Mouse (Mus musculus): ENCODE results near the gene Dolpp1. TPM values are rescaled to one million over a fixed set of nuclear protein-coding genes. Genes with fewer than 3 reads are reported as not detected.

Dolpp1 gene
- polyA plus RNA-seq, 1 experiment, result 51.6 TPM

- no peak for DNase-seq (ENCODE audit: low read depth)
Observed at GRCm38 (mm10) chr2:30377721-30378120, 14.3 kb upstream of the Dolpp1 start.

DNA sequence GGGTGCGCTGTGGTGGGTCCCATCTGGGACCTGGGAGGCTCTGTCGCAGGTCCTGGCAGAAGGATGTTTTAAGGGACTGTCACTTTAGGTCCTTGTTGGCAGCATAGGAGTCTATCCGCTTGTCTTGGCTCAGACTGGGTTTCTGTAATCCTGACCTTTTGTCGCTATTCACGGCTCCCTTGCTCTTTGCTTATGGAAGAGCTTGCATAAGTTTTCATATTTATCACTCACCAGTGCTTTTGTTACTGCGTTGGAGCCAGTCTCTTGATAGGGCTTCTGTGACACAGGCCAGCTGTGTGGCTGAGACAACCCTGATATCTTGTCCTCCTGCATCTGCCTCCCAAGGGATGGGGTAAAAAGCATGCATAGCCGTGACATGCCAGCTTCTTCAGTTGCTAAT, 12.7 kb upstream of the Dolpp1 start:
- DNase-seq (ENCODE audit: low read depth), result no peak

DNA sequence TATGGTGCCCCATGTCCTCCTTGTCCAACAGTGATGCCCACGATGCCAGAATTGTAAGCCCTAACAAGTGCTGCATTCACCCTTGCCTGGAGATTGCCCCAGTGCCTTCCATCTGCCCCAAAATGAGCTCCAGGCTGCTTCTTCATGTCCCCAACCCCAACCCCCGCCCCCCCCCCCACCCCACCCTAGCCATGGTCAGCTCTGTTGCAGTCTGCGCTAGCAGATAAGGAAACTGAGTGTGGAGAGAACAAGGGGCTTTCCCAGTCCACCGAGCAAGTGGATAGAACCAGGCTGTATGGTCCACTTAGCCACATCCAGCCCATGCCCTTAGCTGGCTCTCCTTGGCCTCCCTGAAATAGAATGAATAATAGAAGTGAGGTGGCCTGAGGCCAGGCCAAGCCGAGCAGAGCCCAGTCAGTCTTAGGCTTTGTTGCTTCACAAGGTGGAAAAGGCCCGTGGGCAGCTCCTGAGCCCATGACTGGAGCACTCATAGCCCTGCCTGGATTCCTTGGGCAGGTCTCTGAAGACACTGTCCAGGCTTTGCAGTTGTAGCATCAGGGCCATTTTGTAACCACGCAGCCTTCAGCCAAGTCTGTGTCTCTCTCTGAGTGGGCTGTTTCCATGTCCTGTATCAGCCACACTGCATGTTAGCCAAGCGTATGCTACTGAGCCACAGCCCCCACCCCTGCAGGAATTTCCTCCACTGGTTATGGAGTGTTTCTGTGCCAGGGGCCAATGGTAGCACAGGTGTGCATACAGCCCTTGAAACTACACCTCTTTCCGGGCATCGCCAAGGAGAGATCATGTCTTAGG, 11.3 kb upstream of the Dolpp1 start:
- no peak for DNase-seq (ENCODE audit: low read depth)

GRCm38 (mm10) chr2:30381377-30381725, 10.7 kb upstream of the Dolpp1 start:
- no peak for DNase-seq (ENCODE audit: low read depth)

- no peak for DNase-seq (ENCODE audit: low read depth)
Observed at GRCm38 (mm10) chr2:30384814-30385213, 7.2 kb upstream of the Dolpp1 start.

DNA sequence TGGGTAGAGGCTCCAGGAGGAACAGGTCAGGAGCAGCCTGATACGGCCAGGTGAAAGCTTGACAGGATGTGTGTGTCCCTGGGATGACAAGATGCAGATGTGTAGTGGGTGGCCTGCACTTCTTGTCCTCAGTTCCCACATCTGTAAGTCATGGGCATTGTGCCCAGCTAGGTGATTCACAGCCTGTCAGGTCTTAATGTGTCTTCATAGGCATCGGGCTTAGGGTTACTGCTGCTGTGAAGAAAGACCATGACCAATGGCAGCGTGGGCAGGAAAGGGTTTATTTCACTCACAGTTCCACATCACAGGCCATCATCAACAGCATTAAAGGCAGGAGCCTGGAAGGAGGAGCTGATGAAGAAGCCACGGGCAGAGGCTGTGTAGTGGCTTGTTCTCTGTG, 6.5 kb upstream of the Dolpp1 start:
- no peak for DNase-seq (ENCODE audit: low read depth)

DNA sequence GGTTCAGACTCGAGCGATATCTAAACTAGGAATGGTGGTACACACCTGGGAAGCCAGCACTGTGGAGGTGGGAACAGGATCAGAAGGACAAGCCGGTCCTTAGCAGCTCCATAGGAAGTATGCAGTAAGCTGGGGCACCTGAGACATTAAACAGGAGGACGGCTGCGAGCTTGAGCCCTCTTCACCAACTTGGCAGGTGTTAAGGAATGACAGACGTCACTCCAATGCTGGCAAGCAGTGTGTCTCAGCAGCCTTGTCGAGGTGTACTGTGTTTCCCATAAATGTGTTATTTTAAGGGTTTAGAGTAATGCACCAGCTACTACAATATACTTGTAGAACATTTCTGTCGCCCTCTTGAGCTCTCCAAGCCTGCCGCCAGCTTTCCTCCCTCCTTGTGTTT, 5.1 kb upstream of the Dolpp1 start:
- no peak for DNase-seq (ENCODE audit: low read depth)

DNA sequence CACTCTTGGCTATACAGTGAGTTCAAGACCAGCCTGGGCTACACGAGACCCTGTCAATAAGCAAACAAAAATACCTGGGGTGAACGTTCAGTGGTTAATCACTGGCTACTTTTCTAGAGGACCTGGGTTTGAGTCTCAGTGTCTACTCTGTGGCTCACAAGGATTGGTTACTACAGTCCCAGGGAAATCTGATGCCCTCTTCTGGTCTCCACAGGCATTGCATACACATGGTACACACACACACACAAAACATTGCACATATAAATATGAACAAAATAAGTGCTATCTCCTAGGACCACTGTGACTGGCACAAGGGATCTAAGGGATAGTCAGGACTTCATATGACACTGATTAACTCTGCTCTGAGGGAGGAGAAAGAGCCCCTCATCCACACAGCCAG, 3.1 kb upstream of the Dolpp1 start:
- no peak for DNase-seq (ENCODE audit: low read depth)

- no peak for DNase-seq (ENCODE audit: low read depth)
Observed at GRCm38 (mm10) chr2:30392577-30393369, 719 bp downstream of the Dolpp1 start.

DNA sequence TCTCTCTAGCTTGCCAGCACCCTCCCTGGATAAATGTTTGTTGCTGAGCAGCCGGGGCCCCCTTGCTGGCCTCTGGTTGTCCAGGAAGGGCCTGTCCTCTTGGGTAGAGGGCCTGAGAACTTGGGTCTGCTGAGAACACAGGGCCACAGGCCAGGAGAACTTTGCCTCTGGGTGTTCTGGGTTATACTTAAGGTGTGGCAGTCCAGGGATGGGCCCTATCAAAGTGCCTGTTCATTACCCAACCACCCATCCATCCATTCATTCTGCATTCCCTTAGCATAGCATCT, 1.3 kb downstream of the Dolpp1 start:
- DNase-seq (ENCODE audit: low read depth), result no peak

DNA sequence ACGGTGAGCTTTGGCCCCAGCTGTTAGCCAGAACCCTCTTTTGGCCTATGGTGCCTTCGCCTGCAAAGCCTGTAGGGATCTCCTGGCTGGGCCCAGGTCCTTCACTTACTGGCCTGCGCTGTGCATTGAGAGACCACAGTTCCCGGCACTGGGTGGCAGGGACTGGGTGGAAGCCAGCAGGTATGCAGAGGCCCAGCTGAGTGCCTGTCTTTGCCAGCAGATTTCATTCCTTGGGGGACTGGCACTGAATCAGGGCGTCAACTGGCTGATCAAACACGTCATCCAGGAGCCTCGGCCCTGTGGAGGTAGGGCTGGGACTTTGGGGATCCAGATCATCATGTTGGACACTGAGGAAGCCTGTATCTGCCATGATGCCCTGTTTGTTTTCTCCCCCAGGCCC, 3.7 kb downstream of the Dolpp1 start:
- no peak for DNase-seq (ENCODE audit: low read depth)

DNA sequence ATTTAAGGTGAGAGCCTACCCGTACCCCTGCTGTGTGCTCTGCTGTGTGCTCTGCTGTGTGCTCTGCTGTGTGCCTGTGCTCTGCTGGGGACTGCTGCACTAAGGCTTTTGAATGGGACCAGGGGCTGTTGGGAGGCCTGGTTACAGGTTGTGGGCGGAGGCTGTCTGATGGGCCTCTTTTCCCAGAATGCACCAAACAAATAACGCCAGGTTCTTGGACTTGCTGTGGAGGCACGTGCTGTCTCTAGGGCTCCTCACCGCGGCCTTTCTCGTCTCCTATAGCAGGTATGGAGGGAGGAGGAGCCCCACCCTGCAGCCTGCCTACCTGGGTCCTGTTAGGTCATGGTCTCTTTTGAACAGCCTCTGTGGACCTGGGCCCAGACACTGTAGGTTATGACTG, 4.2 kb downstream of the Dolpp1 start:
- DNase-seq (ENCODE audit: low read depth), result no peak

DNA sequence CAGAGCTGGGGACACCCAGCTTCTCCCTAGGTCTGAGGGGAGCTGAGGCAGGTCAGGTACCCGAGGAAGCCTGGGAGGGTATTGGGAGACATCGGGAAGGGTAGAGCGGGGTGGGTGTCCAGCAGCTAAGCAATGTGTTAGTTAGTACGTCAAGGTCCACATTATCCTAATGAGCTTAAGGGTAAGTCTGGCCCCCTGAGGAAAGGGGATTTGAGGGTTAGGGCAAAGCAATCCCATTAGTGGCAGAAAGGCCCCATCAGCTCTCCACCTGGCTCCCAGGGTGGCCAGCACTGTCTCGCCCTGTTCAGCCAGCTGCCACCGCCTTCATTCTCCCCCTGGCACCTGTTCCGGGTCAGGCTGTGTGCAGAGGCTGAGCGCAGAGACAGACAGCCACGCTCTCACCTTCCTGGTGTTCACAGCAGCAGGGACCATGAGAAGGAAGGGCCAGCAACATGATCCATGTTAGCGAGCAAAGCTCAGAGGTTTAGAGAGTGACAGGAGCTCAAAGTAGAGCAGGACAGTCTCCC, 6.0 kb downstream of the Dolpp1 start:
- DNase-seq (ENCODE audit: low read depth), result no peak

- DNase-seq (ENCODE audit: low read depth), result no peak
Observed at GRCm38 (mm10) chr2:30399191-30400171, 7.4 kb downstream of the Dolpp1 start.

GRCm38 (mm10) chr2:30401581-30401980, 9.5 kb downstream of the Dolpp1 start:
- no peak for DNase-seq (ENCODE audit: low read depth)

- DNase-seq (ENCODE audit: low read depth), result no peak
Observed at GRCm38 (mm10) chr2:30402351-30402826, 10.3 kb downstream of the Dolpp1 start.

- DNase-seq (ENCODE audit: low read depth), result no peak
Observed at GRCm38 (mm10) chr2:30402843-30403242, 10.8 kb downstream of the Dolpp1 start.

- no peak for DNase-seq (ENCODE audit: low read depth)
Observed at GRCm38 (mm10) chr2:30403870-30404269, 11.8 kb downstream of the Dolpp1 start.

DNA sequence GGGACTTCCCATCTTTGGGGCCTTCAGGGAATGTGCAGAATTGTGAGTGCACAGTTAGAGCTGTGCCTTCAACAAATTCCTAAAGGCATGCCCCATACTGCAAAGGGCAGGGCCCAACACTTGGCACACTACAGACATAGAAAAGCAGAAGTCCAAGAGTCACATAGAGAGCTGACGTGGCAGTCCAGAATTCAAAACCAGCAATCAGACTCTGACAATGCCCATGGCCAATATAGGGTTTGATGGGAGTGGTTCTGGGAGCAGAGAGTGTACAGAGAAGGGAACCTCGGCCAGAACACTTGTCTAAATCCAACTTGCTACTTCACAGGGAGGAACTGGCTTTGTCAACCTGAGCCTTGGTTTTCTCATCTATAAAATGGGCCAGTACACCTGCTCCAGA, 15.2 kb downstream of the Dolpp1 start:
- no peak for DNase-seq (ENCODE audit: low read depth)

GRCm38 (mm10) chr2:30407778-30408177, 15.7 kb downstream of the Dolpp1 start:
- DNase-seq (ENCODE audit: low read depth), result no peak

DNA sequence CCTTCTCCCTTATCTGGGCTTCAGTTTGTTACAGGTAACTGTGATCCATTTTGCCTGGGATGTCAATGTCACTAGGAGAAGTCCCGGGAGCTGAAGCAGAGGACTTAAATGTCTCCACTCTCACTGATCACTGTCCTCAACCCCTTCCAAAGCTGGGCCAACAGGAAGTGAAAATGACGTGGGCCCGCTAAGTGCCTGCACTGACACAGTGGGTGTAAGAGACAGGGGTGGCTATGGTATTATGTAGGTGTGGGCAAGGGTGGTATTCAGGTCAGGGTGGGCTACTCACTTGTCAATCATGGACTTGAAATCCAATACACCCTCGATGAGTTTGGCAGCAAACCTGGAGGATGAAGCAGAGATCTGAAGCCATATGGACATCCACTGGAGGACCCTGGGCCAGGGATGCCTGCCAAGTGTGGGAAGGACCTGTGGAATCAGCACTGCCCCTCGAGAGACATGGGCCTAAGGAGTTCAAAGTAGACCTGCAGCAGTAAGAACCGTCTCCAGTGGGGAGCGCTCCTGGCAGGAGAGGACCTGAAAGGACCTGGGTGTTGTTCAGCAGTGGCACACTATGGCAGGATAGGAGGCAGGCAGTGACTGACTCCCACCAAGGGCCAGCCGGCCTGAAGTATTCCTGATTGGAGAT, 16.5 kb downstream of the Dolpp1 start:
- DNase-seq (ENCODE audit: low read depth), result no peak

Measured in gonadal fat pad, adult 2 months (tissue).